Mouse (Mus musculus) testis, adult 2 months (tissue): ENCODE results near the gene Kcnip1.

Experiments
- CTCF ChIP-seq: fragments of 200-500 bp; IDR thresholded peaks from 2 replicates; pipeline ENCODE4 v1.5.1; 2012; ENCODE audit warnings: low read depth, mild to moderate bottlenecking, inconsistent platforms, low read length, moderate library complexity; ENCODE audit not compliant: control insufficient read depth, insufficient read depth, insufficient replicate concordance
- POLR2A ChIP-seq: fragments of 200-500 bp; IDR thresholded peaks from 2 replicates; pipeline ENCODE4 v1.6.1; 2012; ENCODE audit warnings: low read depth, mild to moderate bottlenecking, inconsistent platforms, low read length, moderate library complexity; ENCODE audit not compliant: control insufficient read depth

- TF ChIP-seq POLR2A = no peak
- TF ChIP-seq CTCF = no peak
Measured at GRCm38 (mm10) chr11:33993496-33993895, 544 bp upstream of the Kcnip1 start.
